Mouse (Mus musculus) intestine, postnatal 0 days (tissue): ENCODE results near the gene Exo1. TPM values are rescaled to one million over a fixed set of nuclear protein-coding genes. Genes with fewer than 3 reads are reported as not detected.

Source experiments
- ATAC-seq: fragments of 200-750 bp; cut with Nextera tagmentation; 2 replicates; pipeline ENCODE4 v1.8.0; 2017; ENCODE audit warnings: mild to moderate bottlenecking, moderate TSS enrichment, moderate library complexity
- H3K27ac ChIP-seq: fragments of 300-500 bp; sonication (generic); 2 replicates; pipeline ENCODE4 v1.5.1; 2014; ENCODE audit warnings: mild to moderate bottlenecking, low read depth, low read length, moderate library complexity
- H3K27me3 ChIP-seq: fragments of 300-500 bp; sonication (generic); replicated peaks from 2 replicates; pipeline ENCODE4 v1.6.1; 2014; ENCODE audit warnings: low read length, mixed read lengths; ENCODE audit not compliant: control insufficient read depth, insufficient read depth
- H3K36me3 ChIP-seq: fragments of 300-500 bp; sonication (generic); 2 replicates; pipeline ENCODE4 v1.6.1; 2014; ENCODE audit warnings: mild to moderate bottlenecking, moderate library complexity; ENCODE audit not compliant: control insufficient read depth, insufficient read depth
- H3K4me1 ChIP-seq: fragments of 300-500 bp; sonication (generic); replicated peaks from 2 replicates; pipeline ENCODE4 v1.6.1; 2014; ENCODE audit warnings: antibody characterized with exemption, low read length, mixed read lengths; ENCODE audit not compliant: control insufficient read depth, insufficient read depth
- H3K4me2 ChIP-seq: fragments of 300-500 bp; sonication (generic); replicated peaks from 2 replicates; pipeline ENCODE4 v1.6.1; 2014; ENCODE audit warnings: low read depth, mild to moderate bottlenecking, moderate library complexity
- H3K4me3 ChIP-seq: fragments of 300-500 bp; sonication (generic); 2 replicates; pipeline ENCODE4 v1.5.1; 2014; ENCODE audit warnings: low read depth, low read length
- H3K9ac ChIP-seq: fragments of 300-500 bp; sonication (generic); 2 replicates; pipeline ENCODE4 v1.6.1; 2014; ENCODE audit warnings: mild to moderate bottlenecking, low read depth, low read length
- H3K9me3 ChIP-seq: fragments of 300-500 bp; sonication (generic); 2 replicates; pipeline ENCODE4 v1.6.1; 2016; ENCODE audit warnings: mixed run types; ENCODE audit not compliant: control insufficient read depth
- CTCF ChIP-seq: sonication (generic); IDR thresholded peaks from 2 replicates; pipeline ENCODE4 v1.5.1; 2016; ENCODE audit warnings: low read depth, mild to moderate bottlenecking, control low read depth, antibody characterized with exemption, moderate library complexity
- WGBS: fragments of 180-500 bp; shearing (Covaris S2); extraction: QIAGEN DNeasy Blood & Tissue Kit; methylation state at CpG from one replicate; pipeline ENCODE4 v1.1.7; 2014; 5-methylcytosine and 5-hydroxymethylcytosine counted together
- polyA plus RNA-seq: library from polyadenylated mRNA; unstranded; fragments of >200 nt; fragmentation: Nextera tagmentation; extraction: Ambion mirVana; gene quantifications from 2 replicates; pipeline ENCODE4 v1.2.1, GENCODE M21; 2015

The Exo1 gene
- polyA plus RNA-seq, 1 experiment from 2014 or later: 10.6 TPM

GRCm38 (mm10) chr1:175883398-175883797 is 3.0 kb downstream of the Exo1 start:
- Histone ChIP-seq H3K36me3 (0 out of 2 replicates have a peak, but pooled peaks cover 10% of the 10 kb centered on the region), H3K4me2 (no peak overlapping the region), H3K27me3 (no peaks in the 10 kb centered on the region), H3K9ac (no peak overlapping the region), H3K4me3 (no peak overlapping the region), H3K4me1 (no peaks in the 10 kb centered on the region), H3K9me3 (no peaks in the 10 kb centered on the region), H3K27ac (no peak overlapping the region)
- WGBS: 62% methylated on average over 3 of the region's 3 CpGs
- ATAC-seq: no peak
- no peak for TF ChIP-seq CTCF

GRCm38 (mm10) chr1:175893263-175893662 is 12.9 kb downstream of the Exo1 start:
- Histone ChIP-seq H3K4me3 (no peak overlapping the region), H3K36me3 (peaks cover 22% of the 10 kb centered on the region; the same call in 1 of the 2 replicates), H3K27ac (no peak overlapping the region), H3K4me1 (no peaks in the 10 kb centered on the region), H3K9me3 (no peaks in the 10 kb centered on the region), H3K9ac (no peak overlapping the region), H3K27me3 (no peaks in the 10 kb centered on the region), H3K4me2 (no peak overlapping the region)
- 87% methylated on average over 6 of the region's 6 CpGs for WGBS
- TF ChIP-seq CTCF: no peak
- no peak for ATAC-seq

- no peaks in the 10 kb centered on the region for H3K9me3 ChIP-seq
- peaks cover 22% of the 10 kb centered on the region; the same call in 1 of the 2 replicates for H3K36me3 ChIP-seq
- no peak for ATAC-seq
- H3K4me3 ChIP-seq: no peak overlapping the region
- no peak overlapping the region for H3K4me2 ChIP-seq
- H3K27me3 ChIP-seq: no peaks in the 10 kb centered on the region
- H3K27ac ChIP-seq: no peak overlapping the region
- WGBS: 89% methylated on average over 12 of the region's 12 CpGs
- H3K4me1 ChIP-seq: no peaks in the 10 kb centered on the region
- no peak overlapping the region for H3K9ac ChIP-seq
- TF ChIP-seq CTCF: no peak
These were observed 13.3 kb downstream of the Exo1 start for GRCm38 (mm10) chr1:175893726-175894125.

GRCm38 (mm10) chr1:175911207-175911606 is 30.8 kb downstream of the Exo1 start:
- no peak for ATAC-seq
- WGBS: 91% methylated on average over 2 of the region's 2 CpGs
- no peak overlapping the region for H3K27ac ChIP-seq
- no peaks in the 10 kb centered on the region for H3K9me3 ChIP-seq
- peaks cover 5% of the 10 kb centered on the region; the same call in 1 of the 2 replicates for H3K36me3 ChIP-seq
- H3K4me3 ChIP-seq: no peak overlapping the region
- H3K4me1 ChIP-seq: no peaks in the 10 kb centered on the region
- H3K9ac ChIP-seq: no peak overlapping the region
- no peak for TF ChIP-seq CTCF
- H3K4me2 ChIP-seq: no peak overlapping the region
- no peaks in the 10 kb centered on the region for H3K27me3 ChIP-seq

GRCm38 (mm10) chr1:175912038-175912437 is 31.7 kb downstream of the Exo1 start:
- WGBS: 71% methylated on average over 3 of the region's 3 CpGs
- peaks cover 5% of the 10 kb centered on the region; the same call in 1 of the 2 replicates for H3K36me3 ChIP-seq
- ATAC-seq: no peak
- H3K4me2 ChIP-seq: no peak overlapping the region
- no peaks in the 10 kb centered on the region for H3K4me1 ChIP-seq
- H3K9me3 ChIP-seq: no peaks in the 10 kb centered on the region
- no peak overlapping the region for H3K4me3 ChIP-seq
- no peak overlapping the region for H3K27ac ChIP-seq
- H3K9ac ChIP-seq: no peak overlapping the region
- H3K27me3 ChIP-seq: no peaks in the 10 kb centered on the region
- no peak for TF ChIP-seq CTCF

GRCm38 (mm10) chr1:175913728-175914303 is 33.4 kb downstream of the Exo1 start:
- Histone ChIP-seq H3K27ac (no peak overlapping the region), H3K36me3 (peaks cover 2% of the 10 kb centered on the region; the same call in 1 of the 2 replicates), H3K4me3 (no peak overlapping the region), H3K9ac (no peak overlapping the region), H3K4me1 (no peaks in the 10 kb centered on the region), H3K9me3 (no peaks in the 10 kb centered on the region), H3K4me2 (no peak overlapping the region), H3K27me3 (no peaks in the 10 kb centered on the region)
- TF ChIP-seq CTCF: no peak
- 40% methylated on average over 5 of the region's 5 CpGs for WGBS
- ATAC-seq: no peak
